Mouse (Mus musculus) olfactory bulb, adult 2 months (tissue): ENCODE data around the gene Agap2.

Experiments used
- CTCF ChIP-seq: fragments of 200-500 bp; IDR thresholded peaks from 2 replicates; pipeline ENCODE4 v1.5.1; 2012; ENCODE audit warnings: low read depth, mild to moderate bottlenecking, low read length, moderate library complexity; ENCODE audit not compliant: insufficient read depth
- POLR2A ChIP-seq: fragments of 200-500 bp; IDR thresholded peaks from 2 replicates; pipeline ENCODE4 v1.6.1; 2012; ENCODE audit warnings: mild to moderate bottlenecking, low read depth, low read length, moderate library complexity; ENCODE audit not compliant: insufficient read depth

DNA sequence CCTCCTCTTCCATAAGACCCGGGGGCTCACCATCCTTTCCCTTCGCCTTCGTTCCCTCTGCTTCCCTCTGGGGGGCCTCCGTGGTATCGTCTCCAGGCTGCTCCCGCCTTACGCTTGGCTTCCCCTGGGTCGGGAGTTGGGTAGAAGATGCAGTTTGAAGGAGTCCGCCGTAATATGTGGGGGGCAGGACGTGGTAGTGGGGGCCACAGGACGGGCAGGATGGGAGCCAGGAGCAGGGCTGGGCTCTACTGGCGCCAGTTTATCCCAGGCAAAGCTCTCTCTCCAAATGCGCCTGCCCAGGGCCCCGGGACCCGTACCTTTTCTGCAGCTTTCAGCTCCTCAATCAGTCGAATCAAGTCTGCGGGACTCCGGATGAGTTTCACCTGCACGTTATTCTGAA lies 23.4 kb downstream of the Agap2 start:
- TF ChIP-seq CTCF (no peak), POLR2A (no peak)
